Mouse (Mus musculus) MEL (cell line): ENCODE results near the gene Rnf217.

Experiments used
- CTCF ChIP-seq, 3 experiments: IDR thresholded peaks in 2 of 3; conservative IDR thresholded peaks in 1 of 3; 2 replicates each; pipeline ENCODE4 v1.5.1; 2011 to 2012; ENCODE audit warnings: low read length in 3 of 3, low read depth in 2 of 3, mild to moderate bottlenecking in 2 of 3, improper control_type of control experiment in 1 of 3, inconsistent platforms in 1 of 3, mixed read lengths in 1 of 3, moderate library complexity in 1 of 3; ENCODE audit not compliant: control insufficient read depth in 1 of 3, insufficient read depth in 1 of 3, poor library complexity in 1 of 3, severe bottlenecking in 1 of 3
- MAX ChIP-seq: IDR thresholded peaks from 2 replicates; pipeline ENCODE4 v1.6.1; 2011; ENCODE audit warnings: low read length, improper control_type of control experiment
- MAZ ChIP-seq: IDR thresholded peaks from 2 replicates; pipeline ENCODE4 v1.6.1; 2012; ENCODE audit warnings: low read depth, mild to moderate bottlenecking, inconsistent platforms, low read length, improper control_type of control experiment
- MYC ChIP-seq: IDR thresholded peaks from 2 replicates; pipeline ENCODE4 v1.6.1; 2011; ENCODE audit warnings: low read depth, mild to moderate bottlenecking, low read length, improper control_type of control experiment, moderate library complexity
- POLR2A ChIP-seq, 2 experiments: IDR thresholded peaks; 2 replicates each; pipeline ENCODE4 v1.6.1; 2011 to 2012; ENCODE audit warnings: low read length in 2 of 2, mild to moderate bottlenecking in 2 of 2, control low read depth in 1 of 2, improper control_type of control experiment in 1 of 2, low read depth in 1 of 2, moderate library complexity in 1 of 2; ENCODE audit not compliant: control insufficient read depth in 1 of 2, insufficient read depth in 1 of 2, poor library complexity in 1 of 2
- SMC3 ChIP-seq: IDR thresholded peaks from 2 replicates; pipeline ENCODE4 v1.6.1; 2011; ENCODE audit warnings: low read depth, low read length, improper control_type of control experiment
- TCF12 ChIP-seq: IDR thresholded peaks from 2 replicates; pipeline ENCODE4 v1.6.1; 2014; ENCODE audit warnings: low read depth, mild to moderate bottlenecking, inconsistent platforms, low read length, improper control_type of control experiment, moderate library complexity
- USF1 ChIP-seq: IDR thresholded peaks from 2 replicates; pipeline ENCODE4 v1.6.1; 2014; ENCODE audit warnings: low read depth, mild to moderate bottlenecking, inconsistent platforms, low read length, improper control_type of control experiment, moderate library complexity
- USF2 ChIP-seq, 2 experiments: IDR thresholded peaks; 2 replicates each; pipeline ENCODE4 v1.6.1; 2011 to 2012; ENCODE audit warnings: improper control_type of control experiment in 2 of 2, low read length in 2 of 2, borderline replicate concordance in 1 of 2, inconsistent platforms in 1 of 2, low read depth in 1 of 2, mild to moderate bottlenecking in 1 of 2; ENCODE audit not compliant: insufficient read depth in 1 of 2
- ZNF384 ChIP-seq: IDR thresholded peaks from 2 replicates; pipeline ENCODE4 v1.6.1; 2012; ENCODE audit warnings: low read depth, mild to moderate bottlenecking, inconsistent platforms, low read length, improper control_type of control experiment

DNA sequence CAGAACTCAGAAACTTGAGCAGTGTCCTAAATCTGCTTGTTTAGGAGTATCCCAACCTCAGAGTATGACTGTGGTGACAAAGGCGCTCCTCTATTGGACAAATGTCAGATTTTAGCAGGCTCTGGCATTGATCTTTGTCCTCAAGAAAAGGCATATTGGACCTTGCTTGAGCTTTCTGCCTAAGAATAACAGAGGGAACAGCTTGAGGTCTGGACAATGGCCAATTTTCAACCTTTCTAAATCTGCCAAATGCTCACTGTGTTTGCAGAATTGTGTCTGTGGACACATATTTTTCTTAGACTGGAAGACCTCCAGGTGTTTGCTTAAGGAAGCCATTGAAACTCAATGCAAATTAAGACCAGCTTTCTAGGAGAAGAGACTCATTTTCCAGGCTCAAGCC is 23.0 kb upstream of the Rnf217 start:
- TF ChIP-seq MYC: no peak
- TF ChIP-seq SMC3: no peak
- no peak for TF ChIP-seq POLR2A (IDR thresholded peaks at IDR 0.05; ENCODE audit: control insufficient read depth in 1 of 2, insufficient read depth in 1 of 2, low read depth in 1 of 2, low read length in 2 of 2, poor library complexity in 1 of 2)
- TF ChIP-seq CTCF (IDR thresholded peaks at IDR 0.05 in 2 of 3, conservative IDR thresholded peaks at IDR 0.05 in 1 of 3; ENCODE audit: control insufficient read depth in 1 of 3, insufficient read depth in 1 of 3, low read depth in 2 of 3, low read length in 3 of 3, poor library complexity in 1 of 3, severe bottlenecking in 1 of 3): no peak
- TF ChIP-seq TCF12: no peak
- no peak for TF ChIP-seq USF1
- TF ChIP-seq MAX: no peak
- no peak for TF ChIP-seq ZNF384
- TF ChIP-seq USF2 (IDR thresholded peaks at IDR 0.05; ENCODE audit: borderline replicate concordance in 1 of 2, insufficient read depth in 1 of 2, low read depth in 1 of 2, low read length in 2 of 2): no peak
- no peak for TF ChIP-seq MAZ
